Mouse (Mus musculus) kidney, adult 8-10 months (tissue): Measurements from ENCODE around the gene Cfap65.

Experiments
- DNase-seq, 2 experiments: peaks; one replicate each; pipeline ENCODE4 v3.0.0; 2022

Gene Cfap65

DNA sequence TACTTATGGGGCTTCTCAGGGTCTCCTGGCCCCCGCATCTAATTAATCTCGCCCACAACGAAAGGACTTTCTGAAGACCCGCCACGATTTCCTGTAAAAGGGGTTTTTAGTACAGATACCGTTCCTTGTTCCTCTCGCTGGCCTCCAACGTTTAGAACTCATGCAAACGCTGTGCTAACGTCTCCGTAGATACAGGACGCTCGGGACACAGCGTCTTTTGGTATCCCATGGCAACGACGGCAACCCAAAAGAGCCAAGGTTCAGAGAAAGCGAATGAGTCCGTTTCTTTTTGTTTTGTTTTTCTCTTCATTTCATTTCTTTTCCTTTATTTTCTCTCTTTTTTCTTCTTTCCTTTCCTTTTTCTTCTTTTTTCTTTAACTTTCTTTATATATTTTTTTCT is at the start of gene Cfap65:
Gene Cfap65, minus strand, starts transcription at position 198 of the 400 bp plus-strand sequence.
- DNase-seq, result peak; percentile 65 to 84

DNA sequence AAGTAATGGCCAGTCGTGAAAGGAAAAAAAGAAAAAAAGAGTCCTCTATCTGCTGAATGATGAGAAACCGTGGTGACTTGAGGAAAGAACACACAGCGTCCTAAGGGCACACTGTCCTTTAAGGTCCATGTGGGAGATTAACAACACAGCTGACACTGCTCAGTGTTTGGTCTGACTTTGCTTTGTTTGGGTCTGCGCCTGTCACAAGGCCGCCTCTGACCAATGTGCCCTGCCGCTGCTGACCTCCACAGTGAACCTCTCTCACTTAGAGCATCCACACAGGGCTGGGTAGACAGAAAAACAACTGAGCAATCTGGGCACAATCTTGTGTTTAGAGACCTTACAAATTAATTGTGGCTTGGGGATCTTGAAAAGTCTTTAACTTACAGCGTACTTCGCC is 41.6 kb upstream of the Cfap65 start:
- DNase-seq, result no peak

DNA sequence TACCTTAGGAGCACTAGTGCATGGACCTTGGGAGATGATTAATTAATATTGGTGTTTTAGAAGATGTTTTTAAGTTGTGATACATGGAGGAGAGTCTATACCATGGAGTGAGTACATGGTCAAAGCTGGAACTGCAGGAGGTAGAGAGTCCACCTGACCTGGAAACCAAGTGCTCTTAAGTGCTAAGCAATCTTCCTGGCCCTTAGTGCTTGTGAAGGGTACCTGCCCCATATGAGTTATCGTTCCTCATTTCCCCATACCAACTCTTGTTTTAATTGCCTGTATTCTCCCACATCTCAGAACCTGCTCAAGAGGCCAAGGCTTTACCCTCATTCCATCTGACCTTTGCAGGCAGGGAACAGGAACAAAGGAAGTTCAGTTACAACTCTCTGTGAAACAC is 40.5 kb upstream of the Cfap65 start:
- no peak for DNase-seq

DNA sequence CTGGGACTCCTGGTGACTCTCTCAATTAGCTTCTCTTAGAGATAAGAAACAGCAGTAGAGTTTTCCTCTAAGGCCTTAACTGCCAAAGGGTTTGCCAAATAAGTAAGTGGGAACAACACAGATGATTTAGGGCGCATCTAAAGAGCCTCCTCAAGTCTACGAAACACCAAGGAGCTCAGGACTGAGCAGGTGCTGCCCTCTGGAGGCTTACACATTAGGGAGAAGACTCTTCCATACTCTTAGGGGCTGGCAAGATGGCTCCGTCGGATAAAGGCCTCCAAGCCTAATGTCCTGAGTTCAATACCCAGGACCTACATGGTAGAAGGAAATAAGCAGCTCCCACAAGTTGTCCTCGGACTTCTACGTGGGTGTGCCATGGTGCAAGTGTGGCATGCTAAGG is 38.2 kb upstream of the Cfap65 start:
- peak in 1 of 2 experiments; percentile 40 for DNase-seq

DNA sequence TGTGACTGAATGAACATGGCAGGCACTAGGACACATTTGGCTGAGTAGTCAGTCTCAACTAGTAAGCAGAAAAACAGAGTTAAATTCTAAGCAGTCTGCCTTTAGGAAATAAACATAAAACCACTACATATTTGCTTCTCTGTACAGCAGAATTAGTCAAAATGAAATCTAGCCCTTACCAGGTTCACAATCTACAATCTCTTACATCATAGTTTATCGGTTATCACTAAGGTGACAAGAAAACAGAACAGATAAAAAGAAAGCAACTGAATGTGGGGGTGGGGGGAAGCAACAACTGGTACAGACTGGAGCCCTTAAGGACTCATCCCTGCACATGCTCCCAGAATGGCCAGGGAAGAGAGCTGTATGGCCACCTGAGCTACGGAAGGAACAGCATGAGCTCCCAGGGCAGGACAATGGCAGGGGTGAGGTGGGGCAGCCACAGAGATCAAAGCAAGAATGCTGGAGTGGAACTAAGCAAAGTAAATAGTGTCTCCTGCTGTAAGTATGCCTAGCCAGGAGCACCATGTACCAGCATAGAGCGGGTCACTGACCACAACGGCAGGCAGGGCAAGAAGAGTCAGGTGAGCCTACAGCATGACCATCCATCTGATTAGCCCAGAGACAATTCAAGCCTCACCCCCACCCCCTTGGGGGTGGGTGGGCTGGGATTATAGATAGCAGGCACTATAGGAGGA is 36.1 kb upstream of the Cfap65 start:
- DNase-seq, result peak; percentile 40 to 45

DNA sequence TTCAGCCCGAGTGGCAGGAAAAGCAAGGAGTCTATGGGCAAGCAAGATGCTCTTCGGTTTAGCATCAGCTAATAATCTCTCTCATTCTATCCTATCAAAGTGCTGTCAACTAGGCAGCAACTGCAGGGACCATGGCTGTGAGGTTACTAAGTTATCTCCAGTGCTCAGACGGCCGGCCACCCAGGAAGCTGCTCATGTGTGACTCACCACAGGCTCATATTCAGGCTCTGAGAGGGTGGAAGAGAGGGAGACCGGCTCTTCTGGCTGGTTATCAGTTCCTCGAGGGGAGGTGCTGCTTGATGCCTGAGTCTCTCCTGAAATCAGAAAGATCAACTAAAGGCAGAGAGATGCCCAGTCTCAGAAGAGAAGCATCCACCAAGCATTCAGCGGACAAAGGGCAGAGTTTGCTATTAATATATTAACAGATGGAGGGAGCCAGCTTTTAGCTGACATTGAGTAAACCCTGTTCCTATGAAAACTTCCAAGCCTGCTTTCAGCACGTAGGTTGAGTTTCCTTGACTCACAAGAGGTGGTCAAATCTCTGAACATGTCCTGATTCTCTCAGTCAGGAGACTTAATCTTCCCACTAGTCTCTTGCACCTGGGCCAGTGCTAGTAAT is 32.7 kb upstream of the Cfap65 start:
- DNase-seq, result peak in 1 of 2 experiments; percentile 44

DNA sequence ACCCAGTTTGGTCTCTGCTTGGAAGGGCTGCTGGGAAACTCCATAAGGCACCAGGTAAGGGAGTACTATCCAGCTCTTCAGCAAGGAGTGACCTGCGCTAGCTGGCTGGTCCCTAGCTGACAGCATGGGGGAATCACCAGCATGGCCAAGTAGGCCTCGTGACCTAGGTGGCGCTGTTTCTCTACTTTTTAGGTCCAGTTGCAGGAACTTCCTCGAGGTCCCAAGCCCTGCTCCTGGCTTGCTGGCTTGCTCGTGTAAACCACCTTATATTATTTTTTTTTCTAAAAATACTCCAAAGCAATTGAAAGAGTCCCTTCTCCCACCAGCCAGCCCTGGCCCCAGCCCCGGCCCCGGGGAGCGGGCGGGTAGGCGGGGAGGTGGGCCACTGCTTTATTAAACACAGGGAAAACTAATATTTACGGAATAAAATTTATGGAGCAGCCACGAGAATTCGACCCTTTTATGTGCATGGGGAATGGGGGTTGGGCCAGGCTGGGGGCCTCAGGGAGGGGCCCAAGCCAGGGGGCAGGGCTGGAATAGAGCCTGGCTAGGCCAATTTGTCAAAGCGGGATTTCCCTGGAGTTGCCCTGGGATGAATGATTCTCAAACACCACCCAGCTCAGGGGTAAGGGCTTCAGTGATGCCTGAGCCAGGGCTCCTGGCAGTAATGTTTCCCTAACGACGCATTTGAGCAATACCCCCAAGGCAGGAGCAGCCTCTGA is 29.3 kb upstream of the Cfap65 start:
- DNase-seq, result peak; percentile 74 to 90

DNA sequence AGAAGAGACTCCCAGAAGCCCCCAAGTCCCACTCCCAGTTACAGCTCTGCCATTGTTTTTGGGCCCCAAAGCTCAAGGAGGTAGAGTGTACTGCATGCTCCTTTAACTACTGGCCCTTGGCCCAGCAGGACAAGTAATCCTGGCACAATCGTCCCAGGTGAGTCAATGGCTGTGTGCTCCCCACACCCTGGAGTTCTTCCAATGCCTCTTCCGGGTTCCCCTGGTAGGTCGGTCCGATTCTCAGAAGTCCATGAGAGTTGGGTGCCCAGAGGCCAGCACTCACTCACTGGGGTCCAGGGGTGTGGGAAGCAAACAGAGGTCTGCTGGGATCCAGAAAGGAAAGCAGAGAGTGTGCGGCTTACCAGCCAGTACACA is 27.4 kb upstream of the Cfap65 start:
- peak in 1 of 2 experiments; percentile 34 for DNase-seq

DNA sequence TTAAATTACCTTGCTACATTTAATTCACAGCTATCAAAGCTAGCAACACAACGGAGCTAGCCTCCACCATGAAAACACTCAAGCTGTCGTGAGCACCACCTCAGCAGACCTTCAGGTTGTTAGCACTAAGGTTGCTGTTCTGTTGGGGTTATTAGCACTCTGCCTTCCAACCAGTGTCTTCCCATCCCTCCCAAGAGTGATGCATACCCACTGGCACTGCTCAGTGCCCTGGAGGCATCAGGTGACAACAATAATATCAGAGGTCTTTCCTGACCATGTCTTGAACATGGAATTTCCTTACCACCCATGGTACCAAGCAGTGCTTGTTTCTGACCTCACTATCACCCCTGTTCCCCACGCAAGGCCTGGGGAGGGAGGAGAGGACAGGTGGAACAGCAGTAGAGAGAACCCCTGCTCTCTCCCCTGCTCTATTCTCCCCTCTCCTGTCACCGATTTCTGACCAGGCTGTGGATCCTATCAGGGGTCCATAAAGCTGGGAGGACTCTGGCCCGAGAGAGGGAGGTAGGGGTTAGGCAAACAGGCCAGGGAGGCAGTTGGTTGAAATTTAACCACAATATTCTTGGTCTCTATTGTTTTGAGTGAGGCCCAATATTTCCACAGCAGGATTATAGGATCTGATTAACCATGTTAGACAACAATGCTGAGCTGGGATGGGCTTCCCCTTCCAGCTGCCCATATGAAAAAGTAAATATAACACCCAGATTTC is 26.9 kb upstream of the Cfap65 start:
- DNase-seq, result no peak

DNA sequence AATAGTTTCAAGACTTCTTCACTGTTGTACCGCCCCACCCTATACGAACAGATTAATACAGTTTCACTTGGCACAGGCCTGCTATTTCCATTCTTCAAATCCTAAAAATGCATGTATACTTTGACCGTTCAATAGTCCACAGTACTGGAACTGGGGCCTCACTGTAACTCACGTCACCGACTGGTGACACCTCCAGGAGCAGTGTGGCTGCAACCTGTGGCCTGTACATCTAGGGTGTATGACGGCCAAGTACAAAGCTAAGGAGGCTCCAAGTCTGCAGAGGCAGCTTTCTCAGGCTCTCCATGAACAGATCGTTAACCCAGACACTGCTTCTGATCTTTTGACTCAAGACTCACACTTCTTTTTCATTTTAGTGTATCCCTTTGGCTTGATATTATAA is 26.3 kb upstream of the Cfap65 start:
- no peak for DNase-seq

DNA sequence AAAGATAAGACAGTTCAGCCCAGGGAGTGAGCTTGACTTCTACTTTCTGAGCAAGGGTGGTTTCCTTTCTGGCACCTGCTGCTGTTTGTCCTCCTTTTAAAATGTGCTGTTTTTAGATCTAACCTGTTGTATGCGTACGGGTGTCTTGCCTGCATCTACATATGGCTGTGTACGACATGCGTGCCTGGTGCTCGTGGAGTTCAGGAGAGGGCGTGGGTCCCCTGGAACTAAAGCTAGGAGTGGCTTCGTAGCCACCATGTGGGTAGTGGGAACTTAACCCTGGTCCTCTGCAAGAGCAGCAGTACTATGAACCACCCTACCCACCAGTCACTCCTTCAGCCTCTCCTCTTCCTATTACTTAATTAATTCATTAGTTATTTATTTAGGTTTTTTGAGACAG is 24.7 kb upstream of the Cfap65 start:
- DNase-seq, result no peak

DNA sequence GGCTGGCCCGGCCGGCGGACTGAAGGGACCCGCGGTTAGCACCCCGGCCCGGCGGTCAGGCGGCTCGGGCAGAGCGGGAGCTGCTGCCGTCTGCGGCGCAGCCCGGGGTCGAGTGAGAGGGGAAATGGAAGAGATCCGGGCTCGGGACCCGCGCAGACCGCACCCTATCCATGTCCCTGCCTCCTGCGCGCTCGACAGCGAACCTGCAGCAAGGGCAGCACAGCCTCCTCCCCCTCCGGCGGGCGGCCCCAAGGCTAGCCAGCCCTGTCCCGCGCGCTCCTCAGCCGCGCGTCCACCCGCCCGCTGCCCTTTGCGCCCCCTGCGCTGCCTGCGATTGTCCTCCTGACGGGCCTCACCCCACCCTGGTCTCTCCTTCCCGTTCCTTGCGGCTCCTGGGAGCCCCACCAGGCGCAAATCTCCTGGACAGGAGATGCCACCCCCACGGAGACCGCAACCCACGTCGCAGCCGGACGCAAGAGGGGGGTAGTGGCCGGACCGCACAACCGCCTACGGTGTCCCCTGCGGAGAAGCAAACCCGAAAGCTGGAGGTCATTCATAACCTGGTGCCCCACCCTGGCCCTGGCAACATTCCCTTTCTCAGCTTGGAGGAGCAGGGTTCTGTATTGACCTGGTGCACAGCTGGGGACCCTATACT is 16.3 kb upstream of the Cfap65 start, which contains the start of gene Ihh:
Gene Ihh, minus strand, starts transcription at position 117 of the 655 bp plus-strand sequence.
- peak; percentile 71 to 72 for DNase-seq

DNA sequence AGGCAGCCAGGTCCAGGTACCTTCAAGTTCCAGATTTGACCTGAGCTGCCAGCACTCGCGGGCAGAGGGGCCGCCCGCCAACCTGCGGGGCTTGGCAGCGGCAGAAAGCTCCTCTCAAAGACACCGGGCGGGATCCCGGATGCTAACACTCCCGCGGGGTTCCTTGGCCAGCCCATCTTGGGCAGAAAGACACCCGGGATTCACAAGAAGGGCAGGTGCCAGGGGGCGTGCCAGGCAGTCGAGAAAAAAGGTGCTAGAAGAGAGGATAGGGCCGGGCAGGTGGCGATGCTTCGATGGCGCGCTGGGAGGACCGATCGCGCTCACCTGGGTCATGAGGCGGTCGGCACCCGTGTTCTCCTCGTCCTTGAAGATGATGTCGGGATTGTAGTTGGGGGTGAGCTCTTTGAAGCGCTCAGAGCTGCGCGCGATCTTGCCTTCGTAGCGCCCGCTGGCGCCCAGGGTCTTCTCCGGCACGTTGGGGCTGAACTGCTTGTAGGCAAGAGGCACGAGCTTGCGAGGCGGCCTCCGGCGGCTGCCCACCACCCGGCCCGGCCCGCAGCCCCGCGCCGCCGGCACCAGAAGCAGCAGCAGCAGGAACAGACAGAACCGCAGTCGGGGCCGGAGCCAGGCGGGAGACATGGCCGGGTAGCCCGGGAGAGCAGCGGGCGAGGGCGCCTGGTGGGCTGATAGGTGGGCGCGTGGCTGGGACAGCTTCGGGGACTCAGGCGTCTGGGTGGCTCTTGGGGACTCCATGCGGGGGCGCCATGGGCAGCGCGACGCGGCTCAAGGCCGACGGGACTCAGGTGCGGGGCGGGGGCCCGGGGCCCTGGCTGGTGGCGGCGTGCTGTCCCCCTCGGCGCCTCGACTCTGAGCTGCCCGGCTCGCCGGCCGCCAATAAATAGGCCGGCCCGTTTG is 15.4 kb upstream of the Cfap65 start:
- peak; percentile 38 to 58 for DNase-seq

DNA sequence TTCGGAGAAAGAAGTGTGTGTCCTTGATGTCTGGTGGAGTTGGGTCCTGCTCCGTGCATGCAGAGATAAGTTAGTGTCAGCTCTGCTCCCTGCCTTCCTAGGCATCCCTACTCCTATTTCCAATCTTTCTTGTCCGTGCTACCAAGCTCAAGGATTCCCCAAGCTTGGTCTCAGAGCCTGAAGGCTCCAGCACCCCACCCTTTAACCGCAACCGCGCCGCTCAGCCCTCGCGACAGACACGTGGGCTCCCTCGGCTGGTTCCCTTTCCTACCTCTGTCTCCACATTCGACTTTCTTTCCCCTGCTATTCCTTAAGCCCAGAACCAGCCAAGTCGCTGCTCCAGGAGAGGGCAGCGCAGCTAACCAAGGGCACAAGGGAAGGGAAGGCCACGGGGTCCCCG is 14.7 kb upstream of the Cfap65 start:
- DNase-seq, result no peak

DNA sequence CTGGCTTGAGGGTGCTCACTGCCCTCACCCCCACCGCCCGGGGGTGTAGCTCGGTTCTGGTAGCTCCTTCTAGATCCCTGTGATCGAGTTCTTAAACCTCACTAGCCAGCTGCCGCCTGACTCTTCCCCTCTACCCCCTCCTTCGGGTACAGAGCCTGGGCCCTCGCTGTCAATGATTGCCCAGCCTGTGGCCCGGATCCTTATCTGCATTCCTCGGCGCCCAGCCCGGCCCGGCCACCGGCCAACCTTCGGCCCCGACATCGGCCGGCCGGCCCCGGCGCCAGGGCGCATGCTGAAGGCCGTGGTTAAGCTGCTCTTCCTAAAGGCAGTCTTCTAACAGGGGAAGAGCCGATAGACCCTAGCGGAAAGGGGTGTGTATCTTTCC is 14.3 kb upstream of the Cfap65 start:
- peak; percentile 90 to 92 for DNase-seq

DNA sequence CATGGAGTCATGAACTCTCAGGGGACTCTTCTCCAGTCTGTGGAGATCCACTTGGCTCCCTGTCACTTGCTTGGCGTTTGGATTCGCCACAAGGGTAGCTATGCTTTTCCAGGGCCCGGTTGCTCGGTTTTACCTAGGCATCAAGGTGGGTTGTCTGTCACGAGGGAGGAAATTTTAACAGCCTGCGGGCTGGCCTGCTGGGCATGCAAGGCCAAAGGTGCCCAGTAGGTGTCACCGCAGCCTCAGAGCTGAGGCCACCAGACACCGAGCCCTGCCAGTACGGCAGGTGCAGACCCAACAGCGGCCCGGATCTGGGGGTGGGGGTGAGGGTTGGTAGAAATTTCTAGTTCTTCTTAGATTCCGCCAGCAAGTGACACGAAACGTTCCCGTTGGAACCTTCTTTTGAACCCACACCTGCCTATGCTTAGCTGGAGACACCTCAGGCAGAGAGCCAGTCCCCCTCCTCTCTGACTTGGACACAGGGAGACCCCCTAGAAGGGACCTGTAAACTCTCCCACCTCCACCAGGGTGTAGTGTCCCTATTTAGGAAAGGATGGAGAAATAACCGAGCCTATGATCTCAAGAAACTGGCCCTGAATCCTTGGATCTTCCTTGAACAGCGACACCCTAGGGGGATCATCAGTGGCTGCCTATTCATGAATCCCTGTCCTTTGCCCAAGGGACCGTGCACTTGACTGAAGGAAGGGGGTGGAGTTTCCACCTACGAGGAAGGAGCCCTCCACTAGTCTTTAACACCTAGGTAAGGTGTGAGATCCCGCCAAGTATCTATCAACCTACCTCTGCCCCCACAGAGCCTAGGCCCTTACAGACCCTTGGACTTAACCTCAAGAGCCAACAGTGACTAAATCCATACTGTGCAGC is 13.6 kb upstream of the Cfap65 start:
- peak; percentile 61 to 83 for DNase-seq

DNA sequence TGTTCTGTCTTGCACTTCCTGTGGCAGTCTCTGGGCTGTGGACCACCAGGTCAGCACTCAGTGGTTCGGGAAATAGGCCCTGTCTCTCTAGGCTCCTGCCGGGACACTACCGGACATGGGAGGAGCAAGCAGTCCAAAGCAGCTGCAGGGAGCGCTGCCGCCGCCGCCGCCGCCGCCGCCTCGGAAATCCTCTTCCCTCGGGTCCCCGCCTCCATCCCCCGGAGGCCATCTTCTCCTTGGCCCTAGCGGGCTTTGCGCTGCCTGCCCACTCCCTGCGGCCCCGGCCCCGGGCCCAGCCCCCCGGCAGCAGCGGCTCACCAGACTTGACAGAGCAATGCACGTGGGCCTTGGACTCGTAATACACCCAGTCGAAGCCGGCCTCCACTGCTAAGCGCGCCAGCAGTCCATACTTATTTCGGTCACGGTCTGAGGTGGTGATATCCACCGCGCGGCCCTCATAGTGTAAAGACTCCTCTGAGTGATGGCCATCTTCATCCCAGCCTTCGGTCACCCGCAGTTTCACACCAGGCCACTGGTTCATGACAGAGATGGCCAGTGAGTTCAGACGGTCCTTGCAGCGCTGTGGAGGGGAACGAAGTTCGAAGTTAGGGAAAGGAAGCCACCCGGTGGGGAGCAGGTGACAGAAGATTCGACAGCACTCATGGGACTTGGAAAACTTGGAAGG is 12.7 kb upstream of the Cfap65 start:
- DNase-seq, result peak in 1 of 2 experiments; percentile 47

DNA sequence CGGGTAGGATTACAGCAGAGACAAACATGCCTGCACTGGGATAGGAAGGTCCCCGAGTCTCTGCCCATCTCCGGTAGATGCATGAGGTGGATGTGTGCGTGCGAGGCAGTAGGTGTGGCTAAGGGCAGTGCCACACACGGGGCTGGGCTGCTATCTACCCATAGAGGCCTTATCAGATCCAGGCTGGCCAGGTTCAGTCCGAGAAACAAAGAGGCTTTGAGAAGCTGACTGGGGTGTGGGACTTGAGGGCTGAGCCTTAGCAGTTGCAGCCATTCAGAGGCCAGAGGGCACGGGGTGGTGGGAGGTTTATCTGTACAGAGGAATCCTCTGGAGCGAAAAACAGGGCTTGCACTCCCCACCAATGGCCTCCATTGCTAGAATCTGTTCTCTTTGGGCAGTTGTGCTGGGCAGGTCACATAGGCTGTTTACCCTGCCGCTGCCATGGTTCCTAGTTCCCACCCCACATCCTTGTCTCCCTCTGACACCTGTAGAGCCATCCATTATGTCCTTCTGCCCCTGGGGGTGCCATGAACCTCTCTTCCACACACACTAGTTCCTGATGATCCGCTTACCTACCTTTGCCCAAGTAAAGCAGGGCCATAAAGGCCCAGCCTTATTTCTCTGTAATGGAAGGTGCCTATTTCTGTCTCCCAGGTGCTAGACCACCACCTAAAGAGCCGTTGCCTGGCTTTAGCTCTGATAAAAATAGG is 6.4 kb upstream of the Cfap65 start:
- no peak for DNase-seq

DNA sequence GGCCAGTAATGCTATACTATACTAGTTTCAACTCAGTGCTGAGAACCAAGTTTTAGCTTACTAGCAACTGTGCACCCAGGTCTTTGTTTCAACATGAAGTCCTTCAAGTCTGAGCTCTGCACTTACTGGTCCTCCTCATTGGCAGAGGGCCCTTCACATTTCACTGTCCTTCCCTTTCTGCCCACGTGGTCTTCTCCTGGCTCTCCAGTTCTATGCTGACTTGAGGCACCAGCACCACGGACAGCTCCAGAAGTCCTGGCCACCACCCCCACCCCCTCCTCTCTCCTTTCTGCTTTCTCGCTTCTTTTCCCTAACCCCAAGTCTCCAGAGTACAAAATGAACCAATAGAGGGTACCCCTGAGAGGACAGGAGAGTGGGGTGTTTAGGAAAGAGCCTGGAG is 4.4 kb upstream of the Cfap65 start:
- DNase-seq, result no peak
